Mouse (Mus musculus) frontal cortex, postnatal 36 days (tissue): ENCODE measurements at regions not wholly inside any gene's neighbourhood (a gene's known extent, or its start where the extent isn't known, plus 50 kb on each side); places are given as distances from the start of the nearest gene placed in this dataset.

Source experiments
- DNase-seq, 2 experiments: peaks; one replicate each; pipeline ENCODE4 v3.0.0; 2022; ENCODE audit warnings: low spot score in 2 of 2

- peak in 1 of 2 experiments; percentile 47 for DNase-seq
Measured at GRCm38 (mm10) chr9:25374161-25374560, 107.2 kb upstream of the Eepd1 start.

- DNase-seq = no peak
Measured at GRCm38 (mm10) chr9:25376209-25376608, 105.1 kb upstream of the Eepd1 start.

GRCm38 (mm10) chr9:25377771-25378747 lies 103.3 kb upstream of the Eepd1 start:
- no peak for DNase-seq

GRCm38 (mm10) chr9:25385333-25385732 lies 96.0 kb upstream of the Eepd1 start:
- no peak for DNase-seq

DNA sequence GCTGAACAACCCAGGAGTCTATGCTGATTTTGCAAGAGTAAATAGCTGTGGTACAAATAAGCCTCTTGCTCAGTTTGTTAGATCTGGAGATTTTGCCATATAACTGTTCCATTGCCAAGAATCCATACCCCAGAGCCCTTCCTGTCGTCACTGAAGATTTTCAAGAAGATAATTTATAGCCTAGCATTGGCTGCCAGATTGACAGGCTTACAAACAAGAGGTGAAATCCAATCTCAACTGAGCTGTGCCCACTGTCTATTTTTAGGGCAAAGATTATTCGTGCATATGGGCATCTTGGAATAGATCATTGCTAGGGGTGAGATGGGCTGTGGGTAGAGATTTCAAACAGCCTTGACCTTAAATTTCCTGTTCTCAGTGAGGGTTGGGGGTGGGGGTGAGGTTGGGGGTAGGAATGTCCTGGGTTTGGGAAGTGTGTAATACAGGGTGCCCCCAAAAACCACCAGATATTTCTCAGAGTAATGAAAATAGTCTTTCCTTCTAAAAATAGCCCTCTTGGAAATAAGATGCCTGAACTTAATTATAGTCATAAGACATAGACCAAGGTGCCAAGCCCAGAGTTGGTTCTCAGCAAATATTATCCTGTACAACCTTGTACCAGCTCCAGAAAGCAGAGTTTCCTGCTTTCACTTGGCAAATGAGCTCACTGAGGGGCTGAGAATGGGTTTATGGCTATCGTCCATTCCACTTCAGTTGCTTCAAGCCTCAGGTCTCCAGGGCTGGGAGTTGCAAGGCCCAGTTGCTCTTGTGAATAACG lies 93.3 kb upstream of the Eepd1 start:
- no peak for DNase-seq

DNA sequence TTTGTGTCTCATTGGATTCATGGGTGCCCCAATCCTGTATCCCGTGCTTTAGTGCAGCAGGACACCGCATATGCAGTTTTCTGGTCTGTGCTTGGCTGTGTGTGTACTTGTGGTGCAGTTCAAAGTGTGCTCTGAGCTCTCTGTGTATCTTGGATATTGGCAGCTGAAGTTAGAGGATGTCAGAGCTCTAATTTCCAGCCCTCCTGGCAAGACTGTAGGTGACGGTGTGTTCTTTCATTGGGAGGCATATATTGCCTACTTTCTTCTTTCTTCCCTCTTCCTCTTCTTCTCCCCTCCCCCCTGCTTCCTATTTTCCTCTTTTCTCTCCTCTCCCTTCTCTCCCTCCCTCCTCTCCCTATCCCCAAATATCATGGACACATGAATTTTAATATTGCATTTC lies 92.0 kb upstream of the Eepd1 start:
- DNase-seq = no peak

- DNase-seq = no peak
Measured at GRCm38 (mm10) chr9:25400647-25401335, 80.6 kb upstream of the Eepd1 start.

DNA sequence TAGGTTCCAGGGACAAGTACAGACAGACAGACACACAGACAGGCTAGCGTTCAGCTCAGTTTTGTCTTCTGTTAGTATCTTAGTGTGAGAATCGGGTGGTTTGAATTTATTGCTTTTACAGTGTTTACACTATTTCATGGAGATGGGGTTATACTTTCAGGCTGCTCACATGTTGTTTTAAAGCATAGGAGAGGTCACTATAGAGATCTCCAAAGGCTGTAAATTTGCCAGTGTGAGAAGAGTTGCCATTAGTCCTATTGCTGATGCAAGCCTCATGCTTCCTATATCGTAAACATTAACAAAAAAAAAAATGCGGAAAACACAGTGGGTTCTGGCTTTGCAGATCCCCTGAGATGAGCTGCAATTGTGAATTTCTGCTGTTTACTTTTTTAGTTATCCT lies 75.5 kb upstream of the Eepd1 start:
- DNase-seq = no peak

DNA sequence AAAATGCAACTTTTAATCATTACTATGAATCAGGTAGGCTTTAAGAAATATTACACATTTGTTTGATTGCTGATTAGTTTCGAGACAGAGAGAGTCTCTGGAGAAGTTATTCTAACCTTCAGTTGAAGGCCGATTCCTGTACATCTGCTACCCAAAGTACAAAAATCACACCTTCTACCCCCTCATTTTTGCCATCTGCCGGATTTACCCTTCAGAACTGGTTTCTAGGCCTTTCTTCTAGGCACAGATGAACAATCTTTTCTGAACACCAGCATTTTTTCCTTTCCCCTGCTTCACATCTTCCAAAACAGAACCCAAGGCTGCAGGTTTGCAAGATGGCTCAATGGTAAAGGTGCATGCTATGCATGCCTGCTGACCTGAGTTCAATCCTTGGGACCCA lies 72.8 kb upstream of the Eepd1 start:
- peak; percentile 44 to 83 for DNase-seq

DNA sequence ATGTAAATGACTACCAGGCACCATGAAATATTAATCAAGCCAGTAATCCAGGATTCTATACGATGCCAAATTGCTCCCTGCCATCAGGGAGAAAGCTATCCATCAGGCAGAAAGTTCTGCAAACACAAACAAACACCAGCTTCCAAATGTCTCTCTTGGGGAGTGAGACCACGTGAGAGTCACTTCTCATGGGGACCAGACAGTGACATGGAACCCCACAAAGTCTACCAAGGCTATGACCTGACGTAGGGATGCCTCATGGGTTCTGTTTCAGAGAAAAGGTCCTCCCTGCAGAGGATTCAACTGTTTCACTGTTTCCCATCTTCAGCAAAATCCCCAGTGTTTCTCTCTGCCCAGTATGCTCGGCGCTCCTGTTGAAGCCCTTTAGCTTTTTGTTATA lies 71.6 kb upstream of the Eepd1 start:
- no peak for DNase-seq

DNA sequence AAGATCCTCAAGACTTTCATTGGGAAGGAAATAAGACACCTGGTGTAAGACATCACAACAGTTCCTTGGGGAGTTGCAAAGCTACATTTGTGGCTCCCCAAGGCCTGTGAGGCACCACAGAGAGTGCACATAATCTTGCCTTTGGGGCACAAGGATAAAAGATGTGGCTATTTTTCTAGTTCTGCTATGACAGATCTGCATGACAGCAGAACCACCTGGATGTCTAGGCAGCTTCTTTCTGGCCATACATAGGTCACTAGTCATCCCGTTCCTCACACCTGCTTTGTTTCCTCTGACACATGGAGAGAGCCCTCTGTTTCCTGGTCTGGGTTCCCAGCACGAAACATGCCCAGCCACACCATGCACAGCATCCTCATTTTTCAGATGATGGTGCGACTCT lies 67.5 kb upstream of the Eepd1 start:
- DNase-seq = no peak

GRCm38 (mm10) chr9:25414315-25414714 lies 67.0 kb upstream of the Eepd1 start:
- DNase-seq = no peak

- DNase-seq = no peak
Measured at GRCm38 (mm10) chr9:25426941-25427340, 54.4 kb upstream of the Eepd1 start.

GRCm38 (mm10) chr9:25429450-25430213 lies 51.7 kb upstream of the Eepd1 start:
- DNase-seq = peak in 1 of 2 experiments; percentile 57
